Mouse (Mus musculus) spleen, postnatal 4 days (tissue): ENCODE measurements at regions not wholly inside any gene's neighbourhood (a gene's known extent, or its start where the extent isn't known, plus 50 kb on each side); places are given as distances from the start of the nearest gene placed in this dataset.

Source experiments
- DNase-seq, 2 experiments: peaks; one replicate each; pipeline ENCODE4 v3.0.0; 2022; ENCODE audit warnings: low spot score in 2 of 2

GRCm38 (mm10) chr17:45928903-45929477 is 103.2 kb downstream of the Vegfa start:
- no peak for DNase-seq

- no peak for DNase-seq
Observed at GRCm38 (mm10) chr17:45928013-45928412, 104.2 kb downstream of the Vegfa start.

DNA sequence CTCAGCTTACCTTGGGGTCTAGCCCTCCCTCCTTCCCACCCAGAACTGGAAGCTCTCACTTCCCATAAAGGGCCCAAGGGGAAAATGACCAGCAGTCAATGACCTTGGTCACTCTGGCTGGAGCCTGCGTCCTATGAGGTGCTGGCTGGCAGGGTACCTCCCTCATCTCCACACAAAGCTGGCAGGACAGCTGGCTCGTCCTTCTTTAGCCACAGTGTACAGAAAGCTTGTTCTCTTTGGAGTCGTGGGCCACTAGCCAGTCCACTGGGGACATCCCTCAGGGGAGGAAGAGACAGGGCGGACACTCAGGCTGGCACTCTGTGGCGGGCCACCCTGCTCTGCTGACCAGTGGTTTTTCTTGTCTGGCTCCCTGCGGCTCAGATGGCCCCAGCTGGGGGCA is 106.3 kb downstream of the Vegfa start:
- DNase-seq = no peak

- no peak for DNase-seq
Observed at GRCm38 (mm10) chr17:45924595-45924994, 107.6 kb downstream of the Vegfa start.

- DNase-seq = no peak
Observed at GRCm38 (mm10) chr17:45923217-45923730, 108.9 kb downstream of the Vegfa start.

DNA sequence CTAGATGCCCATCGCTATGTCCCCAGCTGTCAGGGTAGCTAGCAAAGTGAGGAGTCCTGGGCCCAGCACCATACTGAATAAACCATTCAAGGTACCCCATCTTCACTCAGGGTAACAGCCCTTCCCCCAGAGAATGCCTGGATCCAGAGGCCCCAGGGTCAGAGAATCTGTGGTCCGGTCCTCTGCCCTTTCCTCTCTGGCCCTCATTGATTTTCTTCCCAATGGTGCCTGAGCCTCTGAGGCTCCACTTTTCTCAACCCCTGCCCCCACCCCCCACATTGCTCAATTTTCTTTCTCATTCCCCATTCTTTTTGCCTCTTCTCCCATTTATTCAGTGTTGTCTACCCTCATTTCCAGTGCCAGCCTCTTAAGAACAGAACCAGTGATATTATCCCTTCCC is 114.5 kb downstream of the Vegfa start:
- no peak for DNase-seq

DNA sequence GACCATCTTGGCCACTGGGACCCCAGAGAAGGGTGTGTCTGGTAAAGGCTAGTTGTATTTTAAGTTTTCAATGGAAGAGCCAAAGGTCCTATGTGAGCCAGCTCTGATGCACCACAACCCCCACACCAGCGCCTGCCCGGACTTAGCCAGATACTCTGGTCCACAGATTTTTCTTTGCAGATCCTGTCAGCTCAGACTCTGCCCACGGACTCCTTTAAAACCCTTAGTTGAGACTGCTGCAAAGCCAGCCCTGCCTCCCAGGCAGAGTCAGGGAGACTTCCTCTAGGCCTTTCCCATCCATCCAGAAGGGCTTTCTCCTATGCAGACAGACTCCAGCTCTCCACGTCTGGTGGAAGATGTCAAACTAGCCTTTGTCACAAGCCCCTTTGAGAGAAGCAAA is 115.2 kb downstream of the Vegfa start:
- no peak for DNase-seq

DNA sequence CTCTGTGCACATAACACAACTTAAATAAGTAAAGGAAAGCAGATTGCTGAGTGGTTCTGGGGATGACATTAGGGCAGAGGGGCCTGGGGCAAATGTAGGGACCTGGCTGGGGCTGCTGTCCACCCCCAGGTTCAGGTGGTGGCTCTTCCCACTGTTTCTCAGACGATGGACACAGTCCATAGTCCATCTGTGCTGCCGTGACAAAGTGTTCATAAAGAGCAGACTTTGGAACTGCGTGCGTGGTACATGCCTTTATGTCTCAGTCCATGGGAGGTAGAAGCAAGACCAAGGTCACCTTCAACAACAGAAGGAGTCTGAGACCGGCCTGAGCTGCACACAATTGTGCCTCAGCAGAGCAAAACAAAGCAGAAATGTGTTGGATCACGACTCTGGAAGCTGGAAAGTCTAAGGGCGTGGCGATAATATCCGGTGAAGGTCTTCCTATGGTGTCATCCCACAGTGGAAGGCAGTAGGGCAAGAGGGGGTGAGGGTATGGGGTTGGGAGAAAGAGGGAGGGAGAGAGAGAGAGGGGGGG is 117.4 kb downstream of the Vegfa start:
- no peak for DNase-seq

GRCm38 (mm10) chr17:45914237-45914636 is 117.9 kb downstream of the Vegfa start:
- DNase-seq = no peak

- no peak for DNase-seq
Observed at GRCm38 (mm10) chr17:45913671-45914070, 118.5 kb downstream of the Vegfa start.

- no peak for DNase-seq
Observed at GRCm38 (mm10) chr17:45912165-45912564, 120.0 kb downstream of the Vegfa start.

DNA sequence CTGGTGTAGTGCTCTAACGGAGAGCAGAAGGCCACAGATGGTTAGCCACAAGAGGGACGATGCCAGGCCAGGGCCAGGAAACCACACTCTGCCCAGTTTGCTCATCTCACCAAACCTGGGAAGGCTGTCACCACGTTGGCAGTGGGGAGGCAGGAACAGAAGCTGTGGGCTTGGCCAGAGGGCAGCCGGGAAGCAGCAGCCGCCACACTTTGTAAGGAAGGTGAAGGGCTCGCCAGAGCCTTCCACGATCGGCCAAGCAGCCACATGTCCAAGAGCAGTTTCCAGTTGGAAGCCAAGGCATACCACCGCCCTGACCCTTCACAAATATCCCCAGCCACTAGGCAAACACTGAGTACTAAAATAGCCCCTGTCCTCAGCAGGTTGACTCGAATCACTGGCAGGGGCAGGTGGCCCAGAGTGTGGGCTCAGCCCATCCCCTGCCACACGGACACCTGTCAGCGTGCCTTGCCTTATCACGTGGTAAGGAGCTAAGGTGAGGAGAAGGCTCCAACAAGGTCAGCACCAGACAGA is 120.9 kb downstream of the Vegfa start:
- DNase-seq = no peak

- no peak for DNase-seq
Observed at GRCm38 (mm10) chr17:45910245-45910644, 121.9 kb downstream of the Vegfa start.

DNA sequence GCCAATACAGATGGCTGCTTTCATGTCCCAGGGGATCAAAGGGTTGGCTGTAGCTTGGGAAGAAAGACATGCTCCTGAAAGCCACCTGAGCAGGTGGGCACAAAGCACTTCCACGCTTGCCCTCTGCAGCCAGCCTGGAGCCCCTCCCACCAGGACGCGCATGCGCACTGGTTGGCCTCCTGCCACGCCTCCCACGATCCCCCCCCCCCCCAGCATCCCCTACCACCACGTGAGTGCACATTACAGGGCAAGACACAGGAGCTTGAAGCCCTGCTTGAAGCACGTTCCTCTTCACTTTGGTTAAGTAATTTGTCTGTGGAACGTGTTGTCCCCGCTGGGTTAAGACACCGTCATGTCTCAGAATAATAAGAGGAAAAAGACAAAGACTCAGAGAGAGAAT is 124.6 kb downstream of the Vegfa start:
- no peak for DNase-seq

- DNase-seq = no peak
Observed at GRCm38 (mm10) chr17:45905596-45905995, 126.6 kb downstream of the Vegfa start.

GRCm38 (mm10) chr17:45904251-45904650 is 127.9 kb downstream of the Vegfa start:
- DNase-seq = no peak

DNA sequence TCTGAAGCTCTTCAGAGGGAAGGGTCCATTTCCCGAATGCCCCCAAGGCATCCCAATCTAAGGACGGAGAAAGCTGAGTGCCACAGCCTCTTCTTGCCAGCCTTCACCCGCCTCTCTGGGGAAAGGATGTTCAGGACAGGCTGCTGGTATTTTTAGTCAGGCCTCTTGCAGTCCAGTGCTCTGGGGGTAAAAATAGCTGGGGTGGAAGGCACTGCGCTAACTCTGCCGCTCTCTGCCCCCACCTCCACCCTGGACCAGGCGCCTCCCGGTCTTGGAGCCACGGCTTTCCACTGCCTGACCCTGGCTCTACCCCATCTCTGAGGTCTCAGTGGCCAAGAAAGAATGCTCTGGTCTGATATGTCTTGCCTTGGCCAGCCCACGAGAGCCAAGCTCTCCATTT is 128.9 kb downstream of the Vegfa start:
- no peak for DNase-seq

DNA sequence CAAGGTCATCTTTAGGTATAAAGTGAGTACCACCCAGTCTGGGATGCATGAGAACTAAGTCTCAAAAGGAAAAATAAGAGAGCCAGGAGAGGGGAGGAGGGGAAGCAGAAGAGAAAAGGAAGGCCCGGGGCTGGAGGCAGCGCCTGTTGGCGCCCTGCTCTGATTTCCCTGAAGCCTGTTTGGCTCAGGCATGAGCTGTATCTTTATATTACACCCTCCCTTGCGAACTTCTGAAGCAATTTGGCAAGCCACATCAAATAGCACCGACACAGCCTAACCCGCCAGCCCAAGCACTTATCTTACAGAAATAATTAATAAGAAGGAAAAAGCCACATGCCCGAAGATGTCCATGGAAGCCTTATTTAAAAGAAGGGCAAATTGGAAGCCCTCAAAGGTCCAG is 129.5 kb downstream of the Vegfa start:
- no peak for DNase-seq

DNA sequence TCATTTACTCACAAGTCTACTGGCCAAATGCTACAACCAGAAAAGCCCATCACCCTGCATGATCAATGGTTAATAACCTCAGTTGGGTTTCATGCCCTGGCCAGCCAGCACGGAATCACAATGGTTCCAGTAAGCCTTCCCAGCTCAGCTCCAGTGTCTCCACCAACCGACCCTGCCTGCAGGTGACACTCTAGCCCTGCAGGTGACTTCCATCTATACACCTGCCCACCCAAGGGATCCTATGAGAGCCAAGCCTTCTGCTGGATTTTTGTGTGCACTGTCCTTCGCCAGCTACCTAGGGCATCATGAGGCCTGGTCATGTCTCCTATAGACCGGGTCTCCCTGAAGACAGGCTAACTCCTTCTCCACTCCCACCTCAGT is 135.3 kb downstream of the Vegfa start:
- no peak for DNase-seq

DNA sequence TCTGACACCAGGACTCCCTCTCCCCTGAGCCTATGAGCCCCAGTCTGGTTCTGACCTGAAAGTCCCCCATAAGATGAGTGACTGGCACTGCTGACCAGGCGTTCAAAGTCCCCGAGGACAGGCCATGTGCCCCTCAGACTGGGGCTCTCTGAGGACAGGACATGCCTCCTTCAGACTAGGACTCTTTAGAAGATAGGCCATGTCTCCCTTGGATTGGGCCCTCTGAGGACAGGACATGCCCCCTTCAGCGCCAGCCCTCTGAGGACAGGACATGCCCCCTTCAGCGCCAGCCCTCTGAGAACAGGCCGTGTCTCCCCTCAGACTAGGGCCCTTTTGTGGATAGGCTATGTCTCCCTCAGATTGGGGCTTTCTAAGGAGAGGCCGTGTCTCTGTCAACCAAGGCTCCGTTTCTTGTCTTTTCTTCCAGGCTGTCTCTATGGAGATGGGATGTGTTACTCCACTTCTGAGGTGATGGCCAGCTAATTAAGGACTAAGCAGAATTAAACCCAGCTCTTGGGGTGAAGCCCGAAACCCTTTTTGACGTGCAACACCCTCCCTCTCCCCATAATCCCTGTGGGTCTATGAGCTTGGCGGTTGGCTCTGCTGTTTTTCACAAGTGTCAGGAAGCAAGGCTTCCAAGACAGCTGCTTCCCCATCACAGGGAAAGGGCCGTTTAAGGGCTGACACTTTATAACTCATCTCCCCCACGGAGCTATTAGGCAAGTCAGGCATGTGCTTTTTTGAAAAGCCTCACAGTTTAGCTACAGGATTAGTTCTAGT is 135.8 kb downstream of the Vegfa start:
- DNase-seq = no peak

GRCm38 (mm10) chr17:45894166-45894565 is 138.0 kb downstream of the Vegfa start:
- no peak for DNase-seq

GRCm38 (mm10) chr17:45893698-45894097 is 138.5 kb downstream of the Vegfa start:
- DNase-seq = no peak

- no peak for DNase-seq
Observed at GRCm38 (mm10) chr17:45893094-45893493, 139.1 kb downstream of the Vegfa start.
